Mouse (Mus musculus) thymus, postnatal 10 days (tissue): ENCODE results near the gene Naa50.

Experiments
- DNase-seq, 2 experiments: peaks; one replicate each; pipeline ENCODE4 v3.0.0; 2021; ENCODE audit warnings: low spot score in 2 of 2

The Naa50 gene

DNA sequence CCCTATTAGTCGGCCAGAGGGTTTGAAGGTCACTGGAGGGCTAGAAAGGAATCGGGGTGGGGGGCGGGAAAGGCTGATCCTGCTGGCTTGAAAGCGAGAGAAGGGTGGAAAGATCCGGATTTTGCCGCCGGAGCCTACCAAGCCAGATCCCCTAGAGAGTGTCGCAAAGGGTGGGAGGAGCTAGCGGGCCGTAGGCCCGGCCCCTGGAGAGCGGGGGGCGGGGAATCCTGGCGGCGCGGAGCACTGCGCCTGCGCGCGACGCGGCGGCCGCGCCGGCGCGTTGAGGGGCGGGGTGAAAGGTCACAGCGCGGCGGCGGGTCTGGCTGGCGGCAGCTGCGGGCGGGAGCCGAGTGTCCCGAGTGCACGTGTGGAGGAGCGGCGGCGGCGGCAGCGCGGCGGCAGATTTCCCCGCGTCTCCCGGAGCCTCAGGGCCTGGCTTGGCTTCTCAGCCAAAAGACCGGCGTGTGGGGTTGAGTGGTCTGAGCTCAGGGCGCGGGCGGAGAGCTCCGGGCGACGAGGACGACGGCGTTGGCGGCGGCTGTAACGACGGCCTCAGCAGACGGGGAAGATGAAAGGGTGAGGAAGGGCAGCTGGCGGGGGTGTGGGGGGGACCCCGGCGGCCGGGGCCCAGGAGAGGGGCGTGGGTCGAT is at the start of gene Naa50, which contains the start of gene Atp6v1a:
Naa50 (plus strand) TSS at position 295 of the 650 bp plus-strand sequence.
Atp6v1a (minus strand) TSS at position 170 of the 650 bp plus-strand sequence.
- peak; percentile 82 to 93 for DNase-seq

- DNase-seq = no peak
These were observed 40.3 kb upstream of the Naa50 start for GRCm38 (mm10) chr16:44099377-44099776.

- DNase-seq = no peak
These were observed 38.4 kb upstream of the Naa50 start for GRCm38 (mm10) chr16:44101181-44101710.

- DNase-seq = no peak
These were observed 36.7 kb upstream of the Naa50 start for GRCm38 (mm10) chr16:44102925-44103324.

DNA sequence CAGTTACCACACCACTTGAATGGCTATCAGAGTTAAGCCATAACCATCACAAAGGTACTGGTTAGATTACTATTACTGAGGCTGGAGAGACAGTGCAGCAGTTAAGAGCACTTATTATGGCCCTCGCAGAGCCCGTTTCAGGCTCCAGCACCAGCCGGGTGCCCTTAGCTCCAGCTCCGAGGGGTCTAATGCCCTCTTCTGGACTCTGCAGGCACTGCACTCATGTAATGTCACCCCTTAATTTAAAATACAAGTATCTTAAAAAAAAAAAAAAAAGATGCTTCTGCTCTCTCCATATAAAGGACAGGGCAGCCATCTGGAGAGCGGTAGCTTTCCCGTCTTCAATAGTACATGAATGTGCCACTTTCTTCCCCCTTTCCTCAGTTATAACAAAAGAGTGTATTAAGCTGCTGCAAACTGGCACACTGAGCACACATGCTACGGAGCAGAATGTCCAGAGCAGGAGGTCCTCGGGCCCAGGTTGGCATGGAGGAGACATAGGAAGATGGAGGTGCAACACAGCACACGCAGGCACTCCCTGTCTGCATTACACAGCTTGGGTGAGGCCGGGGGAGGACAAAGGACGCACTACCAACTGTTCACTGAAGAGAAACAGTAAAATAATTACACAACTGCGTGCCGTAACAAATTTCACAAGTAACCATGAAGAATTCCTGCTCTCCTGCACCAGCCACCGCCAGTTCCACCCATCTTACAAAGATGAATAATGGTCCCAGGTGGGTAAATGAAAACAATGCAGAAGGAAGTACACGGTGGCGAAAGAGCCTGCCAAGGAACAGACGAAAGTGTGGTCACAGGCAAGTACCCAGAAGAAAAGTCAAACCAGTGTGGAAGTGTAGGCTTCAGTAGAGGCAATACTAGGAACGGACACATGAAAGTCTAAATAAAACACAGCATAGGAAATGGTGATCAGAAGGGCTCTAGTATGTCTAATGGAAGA is 35.5 kb upstream of the Naa50 start:
- no peak for DNase-seq

DNA sequence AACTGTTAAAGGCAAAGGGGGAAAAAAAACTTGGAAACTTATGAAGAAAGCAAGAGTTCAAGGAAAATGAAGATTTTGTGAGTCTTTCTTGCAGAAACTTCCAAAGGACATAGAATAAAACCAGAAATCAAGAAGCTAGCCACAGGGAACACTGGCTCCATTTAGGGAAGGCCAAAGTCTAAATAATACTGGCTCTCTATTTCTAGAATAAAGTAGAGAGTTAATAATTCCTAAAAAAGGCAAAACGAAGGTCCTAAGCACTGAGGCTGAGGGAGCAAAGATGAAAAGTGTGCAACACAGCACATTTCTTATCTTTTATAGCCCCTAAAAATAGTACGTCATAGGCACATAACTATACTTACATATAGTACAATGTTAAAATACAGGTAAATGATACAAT is 34.4 kb upstream of the Naa50 start:
- no peak for DNase-seq

DNA sequence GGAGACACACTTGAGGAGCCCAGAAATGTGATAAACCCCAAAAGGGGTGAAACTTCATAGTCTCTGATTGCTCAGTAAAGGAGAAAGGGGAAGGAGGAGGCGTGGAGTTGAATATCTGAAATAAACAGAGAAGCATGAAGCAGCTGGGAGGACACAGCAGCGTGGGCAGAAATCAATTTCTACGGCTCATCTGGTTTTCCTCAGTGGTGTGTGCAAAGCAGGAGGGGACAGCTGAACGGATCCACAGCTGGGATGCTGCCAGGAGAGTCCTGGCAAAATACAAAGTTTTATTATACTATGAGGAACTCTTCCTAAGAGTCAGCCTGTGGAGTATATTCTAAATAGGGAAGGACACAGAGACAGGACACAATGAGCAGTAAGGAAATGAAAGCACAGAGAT is 30.6 kb upstream of the Naa50 start:
- no peak for DNase-seq

DNA sequence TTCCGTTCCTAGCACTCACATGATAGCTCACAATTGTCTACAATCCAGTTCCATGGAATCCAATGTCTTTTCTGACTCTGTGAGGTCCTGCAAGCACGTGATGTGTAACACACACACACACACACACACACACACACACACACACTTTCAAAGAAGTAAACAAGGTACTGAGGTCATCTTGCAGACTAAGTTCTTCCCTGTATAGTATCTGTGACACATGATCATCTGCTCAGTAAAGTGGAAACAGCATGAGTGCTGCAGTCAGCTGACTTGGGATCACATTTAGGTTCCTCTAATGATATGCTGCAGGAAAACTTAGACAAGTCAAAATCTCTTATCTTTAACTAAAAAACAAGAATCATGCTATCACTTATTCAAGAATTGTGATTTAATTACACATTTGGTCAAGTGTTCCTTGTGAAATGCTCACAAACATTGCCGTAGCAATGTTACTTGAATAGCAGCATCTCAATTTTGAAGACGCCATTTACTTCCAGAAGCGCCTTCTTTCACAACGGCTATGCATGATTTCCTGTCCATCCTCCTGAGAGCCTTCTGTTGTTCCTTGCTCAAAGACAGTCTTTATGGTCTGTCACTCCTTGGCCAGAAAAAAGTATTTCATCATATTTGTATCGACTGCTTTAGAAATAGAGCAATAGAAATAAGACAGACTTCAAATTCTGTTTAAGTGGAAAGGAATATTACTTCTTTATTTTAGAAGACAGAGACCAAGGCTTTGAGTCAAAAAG is 19.7 kb upstream of the Naa50 start:
- DNase-seq = no peak

DNA sequence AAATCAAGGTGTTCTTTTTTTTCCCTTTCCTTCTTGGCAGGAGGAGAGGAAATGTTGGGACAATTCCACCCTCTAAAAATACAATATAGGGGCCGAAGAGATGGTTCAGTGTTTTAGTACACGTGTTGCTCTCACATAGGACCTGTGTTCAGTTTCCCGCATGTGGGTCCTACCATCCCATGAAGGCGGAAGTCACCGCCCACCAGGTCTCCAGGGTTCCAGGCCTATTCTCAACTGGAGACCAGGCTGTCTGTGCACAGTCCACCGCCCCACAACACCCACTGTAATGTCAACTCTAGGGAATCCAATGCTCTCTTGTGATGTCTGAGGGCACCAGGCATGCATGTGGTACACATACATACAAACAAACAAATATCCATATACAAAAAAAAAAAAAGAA is 17.5 kb upstream of the Naa50 start:
- no peak for DNase-seq

DNA sequence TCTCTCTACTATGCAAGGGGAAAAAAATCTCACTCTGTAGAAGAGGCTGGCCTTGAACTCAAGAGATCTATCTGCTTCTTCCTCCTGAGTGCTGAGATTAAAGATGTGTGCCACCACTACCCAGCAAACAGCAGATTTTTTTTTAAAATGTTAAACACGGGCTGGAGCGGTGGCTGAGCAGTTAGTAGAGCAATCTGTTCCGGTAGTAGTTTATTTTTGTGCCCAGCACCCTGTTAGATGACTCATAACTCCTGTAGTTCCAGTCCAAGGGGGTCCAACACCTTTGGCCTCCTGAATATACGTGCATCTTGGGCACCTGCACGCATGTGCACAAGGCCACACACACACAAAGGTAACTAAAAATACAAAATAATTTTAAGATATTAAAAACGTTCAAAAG is 17.1 kb upstream of the Naa50 start:
- no peak for DNase-seq

DNA sequence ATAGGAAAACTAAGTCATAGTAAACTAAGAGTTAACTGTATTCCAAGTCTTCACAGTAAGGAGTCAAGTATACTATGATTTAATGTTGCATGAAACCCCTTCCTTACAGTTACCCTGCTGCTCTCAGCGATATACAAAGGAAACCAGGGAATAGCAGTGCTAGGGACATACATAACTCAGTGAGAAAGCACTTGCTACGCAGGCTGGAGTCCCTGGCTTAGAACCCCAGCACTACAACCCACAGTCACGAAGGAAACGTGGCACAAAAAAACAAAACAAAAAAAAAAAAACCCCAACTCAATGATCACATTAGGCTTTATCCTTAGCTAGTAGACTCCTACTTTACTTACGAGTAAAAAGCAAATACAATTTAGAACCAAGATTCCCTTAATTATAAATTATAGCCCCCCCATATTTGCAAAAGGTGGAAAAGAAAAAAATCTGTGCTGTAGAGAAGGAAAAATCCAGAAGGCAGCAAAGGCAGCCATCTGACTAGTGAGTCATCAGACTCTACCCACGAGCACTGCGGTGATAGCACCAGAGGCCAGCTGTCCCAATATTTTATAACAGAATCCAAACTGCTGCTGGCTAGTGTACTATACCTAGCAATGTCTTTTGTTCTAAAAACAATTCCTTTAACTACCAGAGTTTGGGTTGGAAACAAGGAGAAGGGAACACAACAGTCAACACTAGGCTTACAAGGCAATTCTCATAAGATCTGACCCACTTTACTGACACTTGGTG is 16.5 kb upstream of the Naa50 start:
- DNase-seq = no peak

GRCm38 (mm10) chr16:44123786-44124185 is 15.8 kb upstream of the Naa50 start:
- no peak for DNase-seq

- no peak for DNase-seq
These were observed 14.9 kb upstream of the Naa50 start for GRCm38 (mm10) chr16:44124713-44125112.

- DNase-seq = no peak
These were observed 14.2 kb upstream of the Naa50 start for GRCm38 (mm10) chr16:44125436-44125835.

DNA sequence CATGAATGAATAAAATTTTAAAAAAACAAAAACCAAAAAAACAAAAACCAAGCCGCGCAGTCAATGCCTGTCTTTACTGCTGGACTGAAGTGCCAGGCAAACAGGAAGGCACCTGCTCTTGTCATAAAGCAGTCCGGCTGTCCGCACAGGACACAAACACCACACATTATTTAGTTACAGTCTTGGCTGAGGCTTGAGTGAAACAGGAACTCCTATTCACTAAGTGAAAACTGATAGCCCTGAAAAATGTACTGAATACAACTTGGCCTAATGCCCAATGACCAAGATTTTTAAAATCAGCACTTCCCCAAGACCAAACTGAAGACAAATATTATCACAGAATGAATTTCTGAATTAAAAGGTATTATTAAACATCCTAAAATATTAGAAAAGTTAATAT is 13.2 kb upstream of the Naa50 start:
- DNase-seq = no peak

GRCm38 (mm10) chr16:44132300-44132699 is 7.3 kb upstream of the Naa50 start:
- no peak for DNase-seq

DNA sequence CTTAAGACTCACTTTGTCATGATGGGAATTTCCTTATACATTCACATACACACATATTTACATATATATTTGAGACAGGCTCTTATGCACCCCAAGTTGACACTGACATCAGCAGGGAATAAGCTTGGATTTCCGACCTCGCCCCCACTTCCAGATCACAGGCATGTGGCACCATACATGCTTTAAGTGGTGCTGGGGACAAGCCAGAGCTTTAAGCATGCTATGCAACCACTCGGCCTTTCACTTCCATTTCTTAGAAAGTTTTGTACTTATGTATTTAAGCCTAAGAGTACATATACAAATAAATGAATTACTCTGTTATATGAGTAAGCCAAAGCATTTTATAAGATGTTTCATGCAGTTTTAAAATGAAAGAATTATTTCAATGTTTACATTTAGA is 6.4 kb upstream of the Naa50 start:
- DNase-seq = no peak

DNA sequence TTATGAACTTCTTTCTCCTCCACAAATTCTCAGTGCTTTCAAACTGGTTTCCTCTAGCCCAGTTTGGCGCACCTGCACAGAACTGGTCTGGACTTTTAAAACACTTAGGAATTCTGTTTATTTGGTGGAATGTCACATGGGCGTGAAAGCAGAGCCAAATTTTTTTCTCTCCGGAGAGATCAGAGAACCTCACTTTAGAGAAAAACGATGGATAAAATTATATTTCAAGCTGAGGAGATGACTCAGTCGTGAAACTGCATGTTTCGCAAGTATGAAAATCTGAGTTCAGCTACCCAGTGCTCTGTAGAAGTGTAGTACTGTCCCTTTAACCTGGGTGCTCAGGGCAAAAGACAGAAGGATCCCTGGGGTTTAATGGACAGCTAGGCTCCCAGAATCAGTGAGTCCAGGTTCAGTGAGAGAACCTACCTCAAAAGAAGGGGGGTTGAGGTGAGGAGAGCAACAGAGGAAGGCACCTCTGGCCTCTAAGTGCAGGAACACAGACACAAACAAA is 3.1 kb upstream of the Naa50 start:
- no peak for DNase-seq

DNA sequence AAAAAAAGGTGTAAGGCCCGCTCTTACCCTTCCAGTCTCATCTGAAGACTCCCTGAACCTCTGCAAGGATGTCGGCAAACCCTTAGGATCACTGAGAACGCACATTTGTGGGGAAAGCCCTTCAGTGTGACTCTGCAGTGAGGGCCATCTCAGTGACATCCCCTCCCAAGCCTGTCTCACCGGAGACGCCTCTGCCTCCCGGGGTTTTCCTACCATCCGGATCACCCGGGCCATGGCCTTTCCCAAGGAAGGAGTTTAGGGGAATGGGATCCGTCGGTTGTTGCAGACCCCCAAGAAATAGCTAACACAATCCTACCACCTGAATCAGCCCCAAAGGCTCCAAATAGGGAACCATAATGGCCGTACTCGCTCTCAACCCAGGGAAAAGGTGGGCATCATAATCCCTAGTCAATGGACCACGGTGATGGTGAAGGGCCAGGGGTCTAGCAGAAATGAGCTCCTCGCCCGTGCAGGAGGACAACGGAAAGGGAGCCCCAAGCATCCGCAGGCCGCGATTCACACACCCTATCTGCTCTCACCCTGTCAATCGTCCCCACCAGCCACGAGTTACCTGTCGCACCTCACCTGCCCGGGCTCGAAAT is 1.2 kb upstream of the Naa50 start:
- peak; percentile 7 to 46 for DNase-seq

- DNase-seq = peak; percentile 75 to 80
These were observed 573 bp upstream of the Naa50 start for GRCm38 (mm10) chr16:44138979-44139535.
